Mouse (Mus musculus): Measurements from ENCODE around the gene Zfp825. TPM values are rescaled to one million over a fixed set of nuclear protein-coding genes. Genes with fewer than 3 reads are reported as not detected.

Zfp825 gene
- polyA plus RNA-seq, 1 experiment from 2014 or later: 15.6 TPM

Other genes with a start within 250 kb of the Zfp825 start
- gene Ahrr, start 201.7 kb downstream of the Zfp825 start, polyA plus RNA-seq (2014; fragmentation: Nextera tagmentation; extraction: Ambion mirVana): 0.70 and 0.76 TPM in 2 replicates
- gene Pdcd6, start 176.4 kb downstream of the Zfp825 start, polyA plus RNA-seq (2014; fragmentation: Nextera tagmentation; extraction: Ambion mirVana): 102 and 103 TPM in 2 replicates
- gene Sdha, start 143.7 kb downstream of the Zfp825 start, polyA plus RNA-seq (2014; fragmentation: Nextera tagmentation; extraction: Ambion mirVana): 346 and 441 TPM in 2 replicates
- 51.8 and 55.5 TPM in 2 replicates for gene Ccdc127, start 143.7 kb downstream of the Zfp825 start, polyA plus RNA-seq (2014; fragmentation: Nextera tagmentation; extraction: Ambion mirVana)
- gene Lrrc14b, start 130.0 kb downstream of the Zfp825 start, polyA plus RNA-seq (2014; fragmentation: Nextera tagmentation; extraction: Ambion mirVana): 0.60 and 1.3 TPM in 2 replicates
- 3.3 and 4.4 TPM in 2 replicates for gene Zfp72, start 103.2 kb downstream of the Zfp825 start, polyA plus RNA-seq (2014; fragmentation: Nextera tagmentation; extraction: Ambion mirVana)
- gene Ftl1-ps1, start 94.3 kb downstream of the Zfp825 start, polyA plus RNA-seq (2014; fragmentation: Nextera tagmentation; extraction: Ambion mirVana): 60.3 and 65.8 TPM in 2 replicates
- gene Erap1, start 145.6 kb upstream of the Zfp825 start, polyA plus RNA-seq (2014; fragmentation: Nextera tagmentation; extraction: Ambion mirVana): 11.2 and 13.4 TPM in 2 replicates